Mouse (Mus musculus): ENCODE measurements around the gene Prr5l.

DNA sequence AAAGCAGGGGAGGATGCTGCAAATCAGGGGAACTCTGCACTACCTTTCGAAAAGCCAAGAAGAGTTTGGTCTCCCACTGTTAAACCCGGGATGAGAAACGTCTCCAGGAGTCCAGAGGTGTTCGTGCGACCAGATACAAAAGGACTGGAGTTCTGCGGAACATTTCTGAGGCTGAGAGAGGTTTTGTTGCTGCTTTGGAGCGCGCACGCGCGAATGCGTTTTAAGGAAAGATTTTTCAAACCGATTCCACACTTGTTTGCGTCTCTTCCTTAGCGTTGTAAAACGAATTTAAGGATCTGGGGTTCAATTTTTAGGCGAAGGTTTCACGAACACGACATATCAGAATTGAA is 85.0 kb downstream of the Prr5l start:
- TF ChIP-seq CTCF (IDR thresholded peaks at IDR 0.05; ENCODE audit: low read depth, low read length) (no peak), GATA2 (IDR thresholded peaks at IDR 0.05; ENCODE audit: borderline replicate concordance, low read depth, low read length) (no peak)
